Mouse (Mus musculus) kidney, adult 2 months (tissue): ENCODE data around the gene I0C0044D17Rik.

ENCODE experiments used
- CTCF ChIP-seq: fragments of 200-500 bp; conservative IDR thresholded peaks from 2 replicates; pipeline ENCODE4 v1.5.1; 2011; ENCODE audit warnings: low read depth, mild to moderate bottlenecking, control low read depth, low read length, moderate library complexity, mixed read lengths; ENCODE audit not compliant: insufficient read depth, insufficient read length
- POLR2A ChIP-seq: fragments of 200-500 bp; IDR thresholded peaks from one replicate; pipeline ENCODE4 v1.6.1; 2011; ENCODE audit warnings: low read depth, low read length, control low read depth

DNA sequence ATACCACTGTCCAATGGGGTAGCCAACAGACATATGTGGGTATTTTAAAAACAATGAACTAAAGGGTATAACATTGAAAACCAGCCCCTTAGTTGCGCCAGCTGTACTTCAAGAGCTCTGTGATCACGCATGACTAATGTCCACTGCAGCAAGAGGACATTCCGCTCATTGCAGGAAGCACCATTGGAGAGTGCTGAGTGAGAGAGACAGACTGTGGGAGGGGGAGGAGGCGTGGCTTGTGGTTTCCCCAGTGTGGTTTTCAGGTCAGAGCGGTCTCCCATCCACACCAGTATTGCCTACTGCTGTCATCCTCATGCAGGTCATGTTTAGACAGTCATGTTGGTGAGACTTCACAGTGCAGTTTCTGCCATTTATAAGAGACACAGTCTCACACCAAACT is 12.9 kb upstream of the I0C0044D17Rik start:
- TF ChIP-seq POLR2A (no peak), CTCF (no peak)
